Mouse (Mus musculus) R1 (cell line): Measurements from ENCODE around the gene Ptprn.
A peak's percentile ranks its signal among the peaks of the same experiment; 100 is the strongest.
"Not testable (repeated sequence)": the region's sequence is repeated elsewhere in the genome, so short reads cannot be mapped to it uniquely, and the experiment has no call there.

ENCODE experiments used
- DNase-seq: peaks from one replicate; pipeline ENCODE4 v3.0.0-alpha.2; 2018; ENCODE audit warnings: low read depth, low spot score

Ptprn gene

DNA sequence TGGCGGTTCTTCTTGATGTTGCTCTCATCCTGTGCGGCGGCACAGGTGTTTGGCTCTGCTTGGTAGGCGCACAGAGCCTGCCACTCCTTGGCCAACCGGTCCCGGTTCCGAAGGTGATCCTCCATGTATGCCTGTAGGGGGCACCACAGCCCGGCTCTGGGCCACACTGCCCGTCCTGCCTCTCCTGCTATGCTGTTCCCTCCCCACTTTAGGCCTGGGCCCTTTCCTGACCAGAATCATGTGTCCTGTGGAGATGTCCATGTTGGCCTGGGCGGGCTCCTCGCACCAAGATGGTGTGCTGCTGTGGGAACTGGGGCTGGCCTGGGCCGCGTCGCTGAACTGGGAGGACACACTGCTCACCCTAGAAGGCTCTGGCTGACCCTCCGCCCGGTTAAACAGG lies 11.3 kb downstream of the Ptprn start:
- DNase-seq: peak; percentile 58

DNA sequence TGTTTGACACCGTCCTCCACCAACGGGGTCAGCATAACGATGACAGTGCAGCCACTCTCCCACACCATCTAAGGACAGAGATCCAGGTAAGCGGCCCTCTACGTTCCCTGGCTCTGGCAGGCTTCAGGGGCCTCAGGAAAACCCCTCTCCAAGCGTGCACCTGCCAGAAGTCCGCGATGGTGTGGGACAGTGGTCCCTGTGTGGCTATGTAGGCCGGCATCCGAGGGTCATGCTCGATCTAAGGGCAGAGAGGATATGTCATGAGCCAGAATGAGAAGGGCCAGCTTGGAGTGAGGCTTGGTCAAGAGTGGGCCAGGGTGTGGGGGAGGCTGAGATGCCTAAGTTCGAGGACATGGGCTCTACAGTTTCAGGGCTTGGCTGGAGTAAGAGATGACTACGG lies 12.0 kb downstream of the Ptprn start:
- no peak for DNase-seq

DNA sequence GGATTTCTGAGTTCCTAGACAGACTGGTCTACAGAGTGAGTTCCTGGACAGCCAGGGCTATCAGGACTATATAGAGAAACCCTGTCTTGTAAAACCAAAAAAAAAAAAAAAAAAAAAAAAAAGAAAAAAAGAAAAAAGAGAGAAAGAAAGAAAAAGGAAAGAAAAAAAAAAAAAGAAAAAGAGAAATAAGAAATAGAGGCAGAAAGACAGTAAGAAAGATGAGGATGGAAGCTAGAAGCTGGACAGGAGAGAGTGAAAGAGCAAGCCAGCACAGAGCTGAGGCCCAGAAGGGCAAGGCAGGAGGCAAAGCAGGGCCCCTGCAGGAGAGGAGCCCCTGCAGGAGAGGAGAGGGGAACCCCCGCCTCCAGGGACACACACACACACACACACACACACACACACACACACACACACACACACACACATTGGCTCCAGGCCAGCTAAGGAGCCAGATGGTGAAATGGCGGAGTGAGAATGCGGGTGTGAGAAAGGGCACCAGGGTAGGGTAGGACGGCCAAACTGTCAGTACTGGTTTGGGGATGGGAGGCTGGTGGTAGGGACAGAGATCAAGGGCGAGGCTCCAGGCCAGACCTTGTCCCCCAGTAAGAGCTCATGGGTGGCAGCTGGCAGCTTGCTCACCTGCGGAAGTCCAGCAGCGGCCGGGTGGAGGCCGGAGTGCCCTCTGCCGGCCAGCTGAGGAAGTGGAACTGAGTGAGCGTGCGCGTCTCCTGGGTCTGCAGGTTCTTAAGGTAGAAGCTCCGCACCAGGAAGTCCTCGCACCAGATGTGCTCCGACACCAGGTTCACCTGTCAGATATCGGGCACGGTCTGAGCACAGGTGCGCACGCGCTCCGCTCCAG lies 13.0 kb downstream of the Ptprn start:
- DNase-seq: peak; percentile 83

DNA sequence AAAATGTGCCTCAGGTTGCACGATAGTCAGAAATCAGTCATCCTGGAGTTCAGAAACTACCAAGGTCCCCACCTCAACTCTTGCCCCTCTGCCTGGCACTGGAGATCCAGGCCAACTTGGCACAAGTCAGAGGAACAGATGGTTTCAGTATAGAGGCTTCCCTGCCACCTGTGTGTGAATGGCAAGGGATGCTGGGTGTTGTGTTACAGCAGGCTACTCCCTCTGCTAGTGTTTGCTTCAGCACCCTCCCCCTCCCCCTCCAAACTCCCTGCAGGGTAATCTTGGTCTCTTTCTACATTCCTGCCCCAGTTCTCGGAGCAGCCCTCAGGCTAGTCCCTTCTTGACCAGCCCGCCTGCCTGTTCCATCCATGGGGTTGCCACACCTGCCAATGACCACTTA lies 13.8 kb downstream of the Ptprn start:
- DNase-seq: no peak

DNA sequence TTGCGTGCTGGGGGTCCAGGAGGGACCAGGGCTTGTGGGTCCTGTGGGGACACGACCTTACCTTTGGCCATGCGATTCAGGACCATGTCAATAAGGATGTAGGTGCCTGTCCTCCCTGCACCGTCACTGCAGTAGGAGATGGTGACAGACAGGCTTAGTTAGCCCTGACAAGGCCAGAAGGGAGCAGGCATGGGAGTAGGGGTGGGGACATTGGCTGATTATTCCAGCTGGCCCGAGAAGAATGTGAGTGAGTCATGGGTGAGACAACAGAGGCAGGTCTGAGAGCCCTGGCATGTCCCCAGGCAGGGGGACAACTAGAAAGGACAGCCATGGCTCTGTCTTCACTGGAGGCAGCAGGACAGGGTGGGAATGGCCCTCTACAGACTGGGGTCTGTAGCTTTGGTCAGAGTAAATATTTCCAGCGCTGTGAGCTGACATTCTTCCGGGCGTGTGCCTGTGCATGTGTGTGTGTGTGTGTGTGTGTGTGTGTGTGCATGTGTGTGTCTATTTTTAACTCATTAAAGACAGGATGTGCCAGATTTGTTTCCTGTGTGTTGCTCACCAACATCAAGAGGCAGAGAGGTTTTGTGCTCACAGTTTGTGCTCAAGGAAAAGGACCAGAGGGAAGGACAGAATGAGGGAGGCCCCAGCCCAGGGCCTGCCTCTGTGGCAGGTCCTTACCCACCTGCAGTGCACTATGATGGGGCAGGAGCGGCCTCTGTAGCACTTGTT lies 16.1 kb downstream of the Ptprn start:
- no peak for DNase-seq

DNA sequence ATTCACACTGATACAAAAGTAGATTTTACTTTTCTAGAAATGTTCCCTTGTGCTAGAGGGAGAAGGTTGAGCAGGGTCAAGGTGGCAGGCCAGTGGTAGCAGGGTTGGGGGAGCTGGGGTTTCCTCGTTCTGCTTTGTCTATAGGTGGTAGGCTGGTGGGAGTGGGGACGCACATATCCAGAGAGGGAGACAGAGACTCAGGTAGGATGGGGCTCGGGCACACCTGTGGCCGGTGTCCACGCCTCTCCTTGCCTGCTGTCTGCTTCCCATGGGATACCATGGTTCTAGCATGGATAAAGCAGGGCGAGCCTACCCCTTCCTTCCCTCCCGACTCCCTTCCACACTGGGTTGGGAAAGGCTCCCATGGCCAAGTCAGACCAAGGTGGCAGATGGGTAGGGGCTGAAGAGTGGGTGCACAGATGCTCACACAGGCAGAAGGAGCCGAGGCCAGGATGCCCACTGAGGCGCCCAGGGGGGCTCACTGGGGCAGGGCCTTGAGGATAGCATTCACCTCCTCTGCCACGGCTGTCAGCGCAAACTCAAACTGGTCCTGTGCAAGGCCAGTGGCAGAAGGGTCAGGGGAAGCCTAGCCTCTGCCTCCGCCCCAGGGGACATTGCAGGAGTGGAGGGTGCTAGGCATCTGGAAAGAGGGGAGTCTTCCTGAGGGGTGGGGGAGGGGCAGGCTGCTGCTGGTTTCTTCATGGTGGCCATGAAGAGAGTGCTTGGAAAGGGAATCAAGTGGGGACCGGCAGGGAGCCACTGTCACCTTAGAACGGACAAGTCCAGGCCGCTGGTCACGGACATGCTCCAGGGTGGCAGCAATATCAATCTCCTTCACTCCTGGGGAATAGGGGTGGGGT lies 17.0 kb downstream of the Ptprn start:
- no peak for DNase-seq

DNA sequence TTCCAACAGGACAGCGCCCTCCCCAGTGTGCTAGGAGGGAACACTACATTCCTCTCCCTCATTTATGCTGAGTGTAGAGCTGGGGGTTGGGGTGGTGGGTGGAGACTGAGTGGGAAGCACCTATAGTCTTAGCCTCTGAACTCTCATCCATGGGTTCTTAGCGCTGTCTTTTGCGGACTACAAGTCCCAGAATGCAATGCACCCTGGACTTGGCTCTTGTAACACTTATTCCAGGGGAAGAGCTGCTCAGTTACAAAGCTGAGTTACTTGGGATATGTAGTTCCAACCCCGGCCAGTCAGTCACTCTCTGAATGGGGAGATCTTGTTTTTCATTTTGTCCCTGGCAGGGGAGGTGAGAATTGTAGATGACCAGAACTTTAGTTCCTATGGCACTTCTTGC lies 19.5 kb downstream of the Ptprn start:
- DNase-seq: peak; percentile 94

DNA sequence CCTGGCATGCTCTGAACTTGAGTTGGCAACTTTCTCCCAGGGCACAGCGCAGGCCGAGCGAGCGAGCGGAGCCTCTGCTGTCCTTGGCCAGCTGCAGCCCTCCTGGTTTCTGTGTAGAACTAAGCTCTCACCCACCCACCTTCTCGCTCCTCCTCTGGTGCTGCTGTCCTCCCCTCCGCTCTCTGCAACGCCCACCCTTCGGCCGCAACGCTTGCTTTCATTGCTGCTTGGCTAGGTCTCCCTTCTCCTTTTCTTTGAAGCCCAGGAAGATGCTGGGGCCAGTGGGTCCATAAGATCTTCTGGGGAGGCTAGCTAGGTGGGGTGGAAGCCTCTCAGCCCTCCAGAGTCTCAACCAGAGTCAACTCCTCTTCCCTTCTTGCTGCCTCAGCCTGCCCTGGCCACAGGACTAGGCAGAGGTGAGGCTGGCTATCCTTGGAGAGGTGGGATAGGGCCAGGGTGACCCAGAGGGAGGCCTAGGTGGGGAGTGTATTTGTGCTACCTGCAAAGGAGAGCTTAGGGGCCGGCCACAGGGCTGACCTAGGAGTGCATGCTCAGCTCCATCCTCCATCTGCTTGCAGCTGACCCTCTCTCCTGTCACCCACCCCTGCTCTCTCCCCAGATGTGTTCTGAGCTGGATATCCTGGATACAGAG lies 20.0 kb downstream of the Ptprn start:
- no peak for DNase-seq

DNA sequence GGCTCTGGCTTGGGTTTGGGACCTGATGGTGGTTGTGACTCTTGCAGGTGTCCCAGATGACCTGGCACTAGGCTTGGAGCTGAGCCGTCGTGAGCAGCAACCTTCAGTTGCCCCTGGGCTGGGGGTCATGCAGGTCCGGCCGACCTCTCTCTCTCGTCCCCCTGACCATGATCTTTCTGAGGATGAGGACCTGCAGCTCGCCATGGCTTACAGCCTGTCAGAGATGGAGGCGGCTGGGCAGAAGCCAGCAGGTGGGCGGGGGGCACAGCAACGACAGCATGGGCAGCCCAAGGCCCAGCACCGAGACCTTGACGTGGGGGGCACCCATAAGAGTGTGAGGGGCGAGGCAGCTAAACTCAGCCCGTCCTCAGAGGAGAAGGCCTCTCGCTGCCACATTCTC lies 20.9 kb downstream of the Ptprn start:
- no peak for DNase-seq

DNA sequence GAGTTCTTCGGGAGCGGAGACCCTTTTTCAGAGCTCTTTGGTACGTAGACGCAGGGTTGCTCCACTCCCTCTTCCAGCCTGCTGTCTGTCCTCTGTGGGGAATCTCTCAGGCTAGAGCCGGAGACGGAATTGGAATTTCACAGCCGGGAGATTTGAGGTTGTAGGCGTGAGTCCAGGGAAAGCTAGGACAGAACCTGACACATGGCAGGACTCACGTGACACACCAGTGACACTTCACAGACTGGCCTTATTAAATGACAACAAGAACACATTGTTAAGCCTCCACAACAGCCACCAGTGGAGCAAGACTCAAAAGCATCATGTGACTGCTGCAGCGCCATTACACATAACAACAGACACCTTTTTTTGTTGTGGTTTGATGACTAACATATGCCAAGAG lies 24.7 kb downstream of the Ptprn start:
- DNase-seq: peak; percentile 45

DNA sequence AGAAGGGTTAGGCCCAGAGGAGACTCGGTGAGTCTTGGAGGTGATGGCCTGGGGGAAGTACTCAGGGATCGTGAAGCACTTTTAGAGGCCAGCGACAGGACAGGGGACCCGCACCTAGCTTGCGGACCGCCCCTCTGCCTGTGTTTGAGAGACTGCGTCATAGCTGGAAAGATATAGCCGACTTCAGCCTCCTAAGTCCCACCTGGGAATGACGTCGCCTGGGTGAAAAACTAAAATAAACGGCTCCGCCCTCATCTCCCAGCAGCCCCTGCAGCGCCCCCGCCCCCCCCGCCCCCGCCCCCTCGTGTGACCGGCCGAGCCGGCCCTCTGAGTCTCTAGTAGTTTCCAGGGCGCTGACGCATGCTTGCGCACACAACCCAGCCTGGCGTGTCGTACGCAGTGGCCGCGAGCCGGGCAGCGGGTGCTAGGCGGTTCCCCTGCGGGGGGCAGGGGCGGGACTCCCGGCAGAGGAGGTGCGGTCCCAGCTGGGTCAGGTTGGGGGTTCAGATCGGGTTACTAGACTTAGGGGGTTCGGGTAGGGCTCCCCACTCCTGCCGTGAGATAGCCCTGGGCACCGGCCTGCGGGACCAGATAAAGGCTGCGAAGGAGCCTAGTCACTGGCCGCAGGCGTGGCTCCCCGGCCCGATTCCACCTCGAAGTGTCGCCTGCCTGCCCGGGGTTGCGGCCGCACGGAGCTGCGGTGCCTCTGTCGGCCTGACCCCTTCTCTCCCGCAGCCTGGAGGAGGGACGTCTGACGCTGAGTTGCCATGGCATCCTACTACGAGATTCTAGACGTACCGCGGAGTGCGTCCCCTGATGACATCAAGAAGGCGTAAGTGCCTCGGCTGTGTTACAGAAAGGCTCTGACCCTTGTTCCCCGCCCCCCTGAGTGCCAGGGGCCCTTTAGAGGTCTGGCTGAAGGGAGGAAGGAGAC lies 27.9 kb downstream of the Ptprn start, which contains the start of gene Dnajb2:
Gene Dnajb2, plus strand, starts transcription at position 290 of the 934 bp plus-strand sequence.
- peak; percentile 90 for DNase-seq

DNA sequence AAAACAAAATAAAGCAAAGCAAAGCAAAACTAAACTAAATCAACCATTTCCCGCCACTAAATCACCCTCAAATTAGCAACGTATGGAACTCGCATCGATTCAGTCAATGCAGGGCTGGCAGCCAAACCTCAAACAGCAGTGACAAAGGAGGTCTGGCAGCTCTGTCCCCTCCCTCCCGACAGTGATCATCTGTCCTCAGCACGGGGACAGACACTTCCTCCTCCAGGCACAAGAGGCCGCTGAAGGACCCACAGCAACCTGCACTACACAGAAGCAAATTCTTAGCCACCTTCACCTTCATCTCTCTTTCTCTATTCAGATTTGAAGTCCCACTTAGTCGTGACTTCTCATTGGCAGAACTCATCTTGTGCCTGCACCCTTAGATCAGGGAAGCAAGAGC lies 29.7 kb downstream of the Ptprn start:
- peak; percentile 66 for DNase-seq

DNA sequence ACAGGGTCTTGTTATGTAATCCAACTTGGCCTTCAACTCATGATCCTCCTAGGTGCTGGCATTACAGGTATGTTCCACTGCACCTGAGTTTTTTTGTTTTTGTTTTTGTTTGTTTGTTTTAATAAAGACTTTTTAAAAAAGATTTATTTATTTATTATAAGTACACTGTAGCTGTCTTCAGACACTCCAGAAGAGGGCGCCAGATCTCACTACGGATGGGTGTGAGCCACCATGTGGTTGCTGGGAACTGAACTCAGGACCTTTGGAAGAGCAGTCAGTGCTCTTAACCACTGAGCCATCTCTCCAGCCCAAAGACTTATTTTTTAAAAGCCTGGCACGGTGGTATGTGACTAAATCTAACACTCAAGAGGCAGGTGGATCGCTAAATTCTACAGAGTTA lies 31.8 kb downstream of the Ptprn start:
- not testable (repeated sequence) for DNase-seq

DNA sequence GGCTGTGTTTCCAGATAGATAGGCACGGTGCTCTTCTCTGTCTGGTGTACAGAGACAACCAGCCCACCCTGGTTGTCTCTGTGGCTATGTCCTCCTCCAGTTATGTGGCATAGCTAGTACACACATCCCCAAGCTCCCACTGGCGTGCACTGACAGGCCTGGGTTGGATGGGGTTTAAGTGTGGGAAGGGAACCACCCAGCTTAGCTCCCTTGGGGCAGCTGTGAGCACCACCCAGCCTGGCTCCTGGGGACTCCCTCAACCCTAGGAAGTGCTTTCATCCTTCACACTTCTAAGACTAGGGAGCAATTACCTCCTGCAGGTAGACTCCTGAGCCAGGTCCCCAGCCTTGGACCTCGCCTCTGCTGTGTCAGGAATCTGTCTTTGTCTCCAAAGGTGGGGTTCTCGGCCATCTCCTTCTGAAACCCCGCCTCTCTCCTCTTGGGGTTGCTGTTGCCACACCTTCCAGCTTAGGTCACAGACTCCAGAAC lies 32.6 kb downstream of the Ptprn start, which contains the start of gene A630095N17Rik:
Gene A630095N17Rik, minus strand, starts transcription at position 439 of the 489 bp plus-strand sequence.
- DNase-seq: no peak

DNA sequence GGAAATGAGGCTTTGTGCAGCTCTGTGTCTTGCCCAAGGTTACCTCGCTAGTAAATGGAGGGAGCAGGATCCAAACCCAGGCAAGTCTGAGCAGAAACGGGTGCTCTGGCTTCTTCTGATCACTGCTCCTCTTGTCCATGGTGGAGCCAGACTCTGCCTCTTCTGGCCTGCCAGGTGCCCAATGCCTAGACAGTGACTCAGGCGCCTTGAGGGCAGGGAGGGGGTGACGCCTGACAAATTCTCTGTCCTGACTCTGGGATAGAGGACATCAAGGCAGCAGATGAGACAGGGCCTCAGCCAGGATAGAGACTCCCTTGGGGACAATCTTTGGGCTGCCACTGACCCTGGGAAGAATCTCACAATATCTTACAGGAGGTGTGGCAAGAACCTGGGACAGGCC lies 33.1 kb downstream of the Ptprn start:
- DNase-seq: no peak

DNA sequence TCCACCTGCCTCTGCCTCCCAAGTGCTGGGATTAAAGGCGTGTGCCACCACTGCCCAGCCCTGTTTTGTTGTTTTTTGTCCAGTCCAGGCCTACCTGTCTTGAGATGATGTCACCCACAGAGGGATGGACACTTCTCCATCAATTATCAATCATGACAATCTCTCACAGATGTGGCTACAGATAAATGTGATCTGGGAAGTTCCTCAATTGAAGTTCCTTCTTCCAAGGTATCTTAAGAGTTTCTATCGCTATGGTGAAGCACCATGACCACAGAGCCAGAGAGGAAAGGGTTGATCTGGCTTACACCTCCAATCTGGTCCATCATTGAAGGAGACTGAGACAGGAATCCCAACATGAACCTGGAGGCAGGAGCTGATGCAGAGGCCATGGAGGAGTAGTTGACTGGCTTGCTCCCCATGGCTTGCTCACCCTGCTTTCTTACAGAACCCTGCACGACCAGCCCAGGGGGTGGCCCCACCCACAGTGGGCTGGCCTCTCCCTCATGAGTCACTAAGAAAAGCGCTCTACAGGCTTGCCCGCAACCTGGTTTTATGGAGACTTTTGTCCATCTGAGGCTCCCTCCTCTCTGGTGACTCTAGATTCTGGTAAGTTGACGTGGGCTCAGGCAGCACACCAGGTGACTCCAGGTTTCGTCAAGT lies 33.8 kb downstream of the Ptprn start:
- no peak for DNase-seq

DNA sequence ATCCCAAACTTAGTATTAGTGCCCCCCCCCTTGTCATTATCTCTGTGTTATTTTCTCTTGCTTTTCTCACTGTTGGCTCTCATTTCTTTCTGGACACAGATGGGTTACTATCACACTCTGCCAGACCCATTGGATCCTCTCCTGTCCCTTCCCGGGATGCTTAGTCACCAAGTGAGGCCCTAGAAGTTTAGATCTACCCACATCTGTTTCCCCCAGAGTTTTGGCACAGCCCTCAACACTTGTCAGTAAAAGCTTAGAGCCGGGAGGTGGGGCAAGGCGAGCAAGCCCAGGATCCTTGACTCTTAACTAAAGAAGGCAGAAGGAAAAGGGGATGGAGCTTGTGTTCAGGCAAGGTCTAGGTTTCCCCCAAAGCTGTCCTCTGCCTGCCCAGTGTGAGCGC lies 35.1 kb downstream of the Ptprn start:
- no peak for DNase-seq

DNA sequence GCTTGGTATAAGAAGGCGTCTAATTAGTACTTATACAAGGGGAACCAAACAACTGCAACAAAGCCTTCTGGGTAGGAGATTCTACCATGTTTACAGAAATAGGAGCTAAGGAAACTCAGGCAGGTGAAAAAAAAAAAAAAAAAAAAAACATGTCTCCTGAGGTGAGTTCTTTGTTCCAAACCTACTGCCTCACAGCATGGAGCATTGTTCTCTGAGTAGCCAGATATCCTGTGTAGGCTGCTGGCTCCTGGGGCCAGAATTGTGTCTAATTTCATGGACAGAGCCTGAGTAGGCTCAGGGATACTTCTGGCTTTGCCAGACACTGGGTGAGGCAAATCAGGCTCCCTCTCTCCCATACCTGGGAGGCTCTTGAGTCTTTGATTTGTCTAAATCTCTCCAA lies 36.6 kb downstream of the Ptprn start:
- peak; percentile 92 for DNase-seq

DNA sequence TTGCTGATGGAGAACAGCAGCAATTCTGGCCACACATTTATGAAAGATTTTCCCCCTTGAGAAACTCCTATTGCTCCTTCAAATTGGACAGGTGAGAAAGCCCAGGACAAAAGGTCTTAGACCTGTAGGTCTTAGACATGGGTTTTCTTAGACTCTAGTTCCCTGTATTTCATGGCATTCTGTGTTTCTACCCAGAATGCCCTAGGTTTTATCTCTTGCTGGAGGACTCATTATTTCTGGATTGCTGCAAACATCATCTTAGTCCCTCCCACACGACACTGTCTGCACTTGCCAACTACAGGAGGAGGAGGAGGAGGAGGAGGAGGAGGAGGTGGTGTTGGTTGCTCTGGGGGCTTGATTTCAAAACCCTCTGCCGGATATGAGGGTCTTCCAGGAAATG lies 38.2 kb downstream of the Ptprn start:
- DNase-seq: no peak

DNA sequence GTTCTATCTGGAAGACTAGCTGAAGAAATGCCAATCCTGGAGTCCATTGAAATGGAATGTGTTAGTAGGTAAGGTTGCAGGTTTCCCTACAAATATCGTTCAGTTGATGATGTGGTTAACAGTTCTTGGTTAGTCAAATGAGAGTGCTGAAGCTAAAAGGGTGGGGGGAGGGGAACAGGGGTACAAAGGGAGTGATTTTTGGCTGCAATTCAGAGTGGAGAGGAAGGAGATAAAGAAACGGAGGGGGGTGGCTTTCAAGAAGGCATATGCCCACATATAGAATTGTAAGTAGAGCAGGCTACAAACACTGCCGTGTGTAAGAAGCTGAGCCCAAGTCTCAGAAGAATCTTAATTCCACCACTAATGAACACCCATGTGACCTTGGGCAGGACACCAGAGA lies 38.8 kb downstream of the Ptprn start:
- DNase-seq: no peak
